Mouse (Mus musculus) WW6 (cell line): ENCODE results near the gene Siglecg.
"Not testable (repeated sequence)": the region's sequence is repeated elsewhere in the genome, so short reads cannot be mapped to it uniquely, and the experiment has no call there.

Source experiments
- DNase-seq: peaks from one replicate; pipeline ENCODE4 v3.0.0-alpha.2; 2013; ENCODE audit warnings: low read depth, low spot score

Gene Siglecg

DNA sequence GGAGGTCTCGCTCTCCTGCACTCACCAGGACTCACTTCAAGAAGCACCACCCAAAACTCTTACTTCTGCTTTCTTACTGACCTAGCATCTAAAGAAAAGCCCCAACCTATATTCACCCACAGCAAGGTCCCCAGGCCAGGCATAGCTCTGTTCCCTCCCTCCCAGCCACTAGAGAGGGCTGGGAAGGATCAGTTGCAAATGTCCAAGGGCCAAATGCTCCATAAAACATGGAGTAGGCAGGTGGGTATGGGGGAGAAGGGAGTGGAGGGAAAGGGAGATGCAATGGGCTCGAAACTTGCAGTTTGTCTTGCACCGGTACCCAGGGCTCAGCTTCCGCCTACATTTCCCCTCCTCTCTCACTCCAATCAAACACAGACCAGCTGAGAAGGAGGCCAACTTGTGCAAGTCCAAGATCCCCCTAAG, at the start of gene Siglecg:
TSS of gene Siglecg (plus strand) at position 74 of the 423 bp plus-strand sequence.
- no peak for DNase-seq

DNA sequence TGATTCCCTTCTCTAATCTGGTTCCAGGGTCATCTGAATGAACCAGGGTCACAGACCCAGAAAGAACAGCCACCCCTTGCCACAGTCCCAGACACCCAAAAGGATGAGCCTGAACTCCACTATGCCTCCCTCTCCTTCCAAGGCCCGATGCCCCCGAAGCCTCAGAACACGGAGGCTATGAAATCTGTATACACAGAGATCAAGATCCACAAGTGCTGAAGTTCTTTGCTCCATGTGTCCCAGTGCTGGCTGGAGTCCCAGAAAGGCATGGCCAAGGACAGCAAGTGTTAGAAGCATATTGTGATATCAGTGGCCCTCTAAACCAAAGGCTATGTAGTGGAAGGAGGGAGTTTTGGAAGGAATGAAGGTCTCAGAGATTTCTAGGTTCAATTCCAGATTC, 49.4 kb upstream of the Siglecg start:
- DNase-seq: no peak

DNA sequence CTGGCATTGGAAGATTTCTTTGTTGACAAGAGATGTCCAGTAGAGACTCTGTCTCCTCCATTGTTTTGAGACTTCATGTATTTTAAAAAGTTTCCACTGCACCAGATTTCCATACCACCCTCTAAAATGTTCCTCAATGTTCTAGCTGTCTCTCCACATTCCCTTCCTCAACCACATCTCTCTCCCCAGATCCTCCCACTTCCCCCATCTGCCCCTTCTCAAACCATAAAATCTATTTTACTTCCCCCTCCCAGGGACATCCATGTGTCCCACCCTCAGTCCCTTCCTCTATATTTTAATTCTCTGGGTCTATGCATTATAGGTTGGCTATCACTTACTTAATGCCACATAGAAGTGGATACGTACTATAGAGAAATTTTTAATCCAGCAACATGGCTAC, 46.6 kb upstream of the Siglecg start:
- DNase-seq: no peak

DNA sequence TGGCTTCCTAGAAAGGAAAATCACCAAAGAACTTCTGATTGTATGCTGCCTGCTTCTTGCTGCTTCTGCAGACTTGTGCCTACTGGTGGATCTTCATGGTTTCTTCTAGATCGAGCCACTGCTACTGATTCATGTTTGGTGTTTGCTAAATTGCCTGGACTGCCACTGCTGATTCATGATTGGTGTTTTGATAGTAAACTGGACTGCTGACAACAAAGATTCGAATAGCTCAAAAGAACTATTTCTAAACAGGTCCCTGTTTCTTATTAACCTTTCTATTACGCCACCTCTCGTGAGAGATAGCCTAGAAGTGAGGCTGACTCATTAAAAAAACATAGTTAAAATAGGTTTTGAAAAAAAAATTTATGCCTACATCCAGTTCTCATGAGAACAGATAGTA, 46.0 kb upstream of the Siglecg start:
- DNase-seq: no peak

DNA sequence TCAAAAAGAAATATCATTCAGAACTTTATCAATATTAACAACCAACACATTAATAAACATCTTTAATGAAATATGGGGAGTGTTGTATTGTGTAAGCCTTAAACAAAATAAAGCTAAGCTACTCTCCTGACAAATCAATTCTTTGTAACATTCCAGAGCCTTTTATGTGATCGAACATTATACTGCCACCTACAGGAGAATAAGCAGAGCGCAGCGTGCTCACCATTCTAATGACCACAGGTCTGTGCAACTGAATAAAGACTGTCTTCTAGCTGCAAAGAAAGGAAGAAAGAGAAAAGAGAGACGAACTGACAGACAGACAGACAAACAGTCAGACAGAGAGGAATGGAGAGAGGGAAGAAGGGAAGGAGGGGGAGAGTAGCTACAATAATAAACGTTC, 29.8 kb upstream of the Siglecg start:
- DNase-seq: peak; percentile 26

DNA sequence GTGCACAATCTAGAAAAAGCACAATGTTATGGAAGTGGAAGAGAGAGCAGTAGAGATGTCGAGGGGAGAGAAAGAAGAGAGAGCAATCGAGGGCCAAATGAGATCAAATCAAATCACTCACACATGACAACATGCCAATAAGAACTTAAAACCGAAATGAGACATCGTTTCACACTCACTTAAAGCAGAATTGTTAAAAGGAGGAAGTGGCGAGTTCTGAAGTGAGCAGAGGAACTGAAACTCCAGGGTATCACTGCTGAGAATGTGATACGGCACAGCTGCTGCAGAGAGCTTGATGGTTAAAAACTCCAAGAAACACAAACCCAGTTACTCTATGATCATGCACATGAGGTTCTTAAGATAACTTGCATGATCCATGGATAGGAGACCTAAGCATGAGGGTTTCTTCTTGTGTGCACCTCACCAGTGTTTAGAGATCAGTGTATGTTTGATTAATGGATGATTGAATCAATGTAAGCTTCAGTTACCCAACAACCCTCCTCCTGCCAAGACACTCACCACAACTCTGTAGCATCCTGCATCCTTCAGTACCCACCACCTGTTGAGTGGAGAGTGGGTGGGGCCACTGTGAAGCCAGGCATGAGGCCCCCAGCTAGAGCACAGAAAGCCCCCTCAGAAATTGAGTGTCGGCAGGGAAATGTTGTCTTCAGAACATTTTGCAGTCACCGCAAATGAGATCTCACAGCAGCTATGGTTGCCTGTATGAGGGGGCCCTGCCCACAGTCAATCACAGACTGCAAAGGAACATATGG, 15.5 kb upstream of the Siglecg start:
- no peak for DNase-seq

DNA sequence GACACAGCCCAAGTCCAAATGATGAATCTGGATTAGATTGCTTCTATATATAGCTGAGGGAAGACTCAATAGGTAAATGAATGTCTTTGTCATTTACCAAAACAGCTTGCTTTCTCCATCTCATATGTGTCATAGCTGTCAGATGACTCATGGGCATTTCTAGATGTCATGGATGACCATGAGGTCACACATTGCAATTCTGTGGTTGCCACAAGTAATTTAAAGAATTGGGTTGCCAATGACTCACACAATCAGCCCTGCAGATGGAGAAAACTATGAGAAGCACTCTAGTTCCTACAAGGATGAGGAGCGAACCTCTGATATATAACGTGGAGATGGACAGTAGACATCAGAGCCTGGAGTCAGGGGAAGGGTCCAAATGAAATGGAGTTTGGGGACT, 8.5 kb upstream of the Siglecg start:
- DNase-seq: no peak

DNA sequence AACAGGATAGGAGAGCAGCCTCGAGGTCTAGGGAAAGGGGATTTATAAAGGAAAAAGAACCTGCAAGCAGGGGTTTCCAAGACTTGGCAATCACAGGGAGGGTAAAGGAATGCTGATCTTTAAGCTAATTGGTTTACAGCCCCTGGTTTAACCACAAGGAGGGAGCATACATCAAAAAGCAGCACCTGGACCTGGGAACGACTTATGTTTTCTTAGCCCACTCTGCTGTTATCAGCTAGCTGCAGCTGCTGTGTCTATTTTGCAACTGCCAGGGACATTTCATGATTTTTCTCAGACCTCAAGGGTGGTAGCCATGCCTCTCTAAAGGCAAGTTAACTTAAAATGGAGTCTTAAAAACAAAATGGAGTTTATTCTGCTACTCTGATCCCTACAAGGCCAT, 5.3 kb upstream of the Siglecg start:
- no peak for DNase-seq

DNA sequence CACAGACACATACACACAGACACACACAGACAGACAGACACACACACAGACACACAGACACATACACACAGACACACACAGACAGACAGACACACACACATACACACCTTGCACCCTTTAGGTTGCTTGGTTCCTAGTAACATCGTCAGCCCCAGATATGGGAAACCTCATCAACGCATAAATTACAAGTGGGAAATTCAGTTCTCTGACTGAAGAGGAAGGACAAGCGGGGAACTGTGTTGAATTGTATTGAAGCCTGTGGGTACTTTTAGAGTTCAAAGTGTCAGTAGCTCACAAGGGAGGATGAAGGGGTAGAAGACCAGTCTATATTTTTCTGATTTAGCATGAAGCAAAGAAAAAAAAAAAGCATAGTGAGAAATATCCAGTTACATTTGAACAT, 431 bp upstream of the Siglecg start:
- DNase-seq: no peak

DNA sequence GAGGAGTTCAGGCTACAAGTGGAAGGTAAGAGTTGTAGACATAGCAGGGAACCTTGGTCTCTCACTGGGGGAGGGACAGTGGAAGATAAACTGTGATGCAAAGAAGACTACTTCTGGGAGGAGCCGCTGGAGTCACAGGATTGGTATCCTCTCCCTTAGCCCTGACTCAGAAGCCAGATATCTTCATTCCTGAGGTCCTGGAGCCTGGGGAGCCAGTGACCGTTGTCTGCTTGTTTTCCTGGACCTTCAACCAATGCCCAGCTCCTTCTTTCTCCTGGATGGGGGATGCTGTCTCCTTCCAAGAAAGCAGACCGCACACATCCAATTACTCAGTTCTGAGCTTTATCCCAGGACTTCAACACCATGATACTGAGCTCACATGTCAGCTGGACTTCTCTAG, 1.1 kb downstream of the Siglecg start:
- DNase-seq: no peak

DNA sequence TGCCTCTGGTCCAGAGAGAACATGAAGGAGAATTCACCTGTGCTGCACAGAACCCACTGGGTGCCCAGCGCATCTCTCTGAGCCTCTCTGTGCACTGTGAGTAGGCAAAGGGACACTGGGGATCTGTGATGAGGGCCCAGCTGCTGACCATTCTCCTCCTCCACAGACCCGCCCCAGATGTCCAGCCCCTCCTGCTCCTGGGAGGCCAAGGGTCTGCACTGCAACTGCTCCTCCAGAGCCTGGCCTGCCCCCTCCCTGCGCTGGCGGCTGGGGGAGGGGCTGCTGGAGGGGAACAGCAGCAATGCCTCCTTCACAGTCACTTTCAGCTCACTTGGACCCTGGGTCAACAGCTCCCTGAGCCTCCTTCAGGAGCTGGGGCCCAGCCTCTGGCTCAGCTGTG, 3.7 kb downstream of the Siglecg start:
- DNase-seq: not testable (repeated sequence)

DNA sequence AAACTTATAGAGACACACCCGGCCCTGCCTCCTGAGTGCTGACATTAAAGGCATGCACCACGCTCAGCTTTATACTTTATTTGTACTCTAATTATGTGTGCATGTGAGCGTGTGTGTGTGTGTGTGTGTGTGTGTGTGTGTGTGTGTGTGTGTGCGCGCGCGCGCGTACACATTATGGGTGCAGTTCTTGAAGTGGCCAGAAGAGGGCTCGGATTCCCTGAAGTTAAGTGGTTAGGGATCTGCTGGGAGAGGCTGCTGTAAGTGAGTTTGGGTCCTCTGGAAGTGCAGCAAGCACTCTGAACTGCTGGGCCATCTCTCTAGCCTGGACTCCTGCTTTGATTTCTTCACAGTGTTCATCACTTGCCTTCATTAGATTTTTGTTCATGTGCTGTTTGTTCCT, 9.3 kb downstream of the Siglecg start:
- no peak for DNase-seq

DNA sequence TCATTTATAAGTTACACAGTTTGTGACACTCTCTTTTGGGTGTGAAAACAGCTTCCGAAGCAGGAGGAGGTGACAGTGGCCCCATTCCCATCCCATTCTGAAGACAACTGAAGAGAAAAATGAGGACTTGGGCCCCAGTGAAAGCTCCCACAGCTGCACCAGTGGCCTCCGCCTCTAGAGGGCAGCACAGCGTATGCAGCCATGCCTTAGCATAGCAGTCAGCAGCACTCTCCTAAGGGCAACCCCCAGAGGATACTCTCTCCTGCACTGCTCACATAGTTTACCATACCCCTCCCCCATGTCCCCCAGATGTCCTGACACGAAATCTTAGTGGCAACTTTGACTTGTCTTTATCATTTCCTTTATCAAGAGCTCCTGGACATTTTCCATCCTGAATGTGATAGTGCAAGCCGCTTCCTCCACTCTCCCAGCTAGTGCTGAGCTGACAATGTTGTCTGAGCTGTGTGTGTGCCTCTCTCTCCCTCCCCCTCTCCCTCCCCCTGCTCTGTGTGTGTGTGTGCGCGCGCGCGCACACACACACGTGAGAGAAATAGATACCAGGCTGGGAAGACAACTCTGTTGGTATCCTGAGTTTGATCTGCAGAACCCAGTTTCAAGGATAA, 15.1 kb downstream of the Siglecg start:
- DNase-seq: peak; percentile 67

DNA sequence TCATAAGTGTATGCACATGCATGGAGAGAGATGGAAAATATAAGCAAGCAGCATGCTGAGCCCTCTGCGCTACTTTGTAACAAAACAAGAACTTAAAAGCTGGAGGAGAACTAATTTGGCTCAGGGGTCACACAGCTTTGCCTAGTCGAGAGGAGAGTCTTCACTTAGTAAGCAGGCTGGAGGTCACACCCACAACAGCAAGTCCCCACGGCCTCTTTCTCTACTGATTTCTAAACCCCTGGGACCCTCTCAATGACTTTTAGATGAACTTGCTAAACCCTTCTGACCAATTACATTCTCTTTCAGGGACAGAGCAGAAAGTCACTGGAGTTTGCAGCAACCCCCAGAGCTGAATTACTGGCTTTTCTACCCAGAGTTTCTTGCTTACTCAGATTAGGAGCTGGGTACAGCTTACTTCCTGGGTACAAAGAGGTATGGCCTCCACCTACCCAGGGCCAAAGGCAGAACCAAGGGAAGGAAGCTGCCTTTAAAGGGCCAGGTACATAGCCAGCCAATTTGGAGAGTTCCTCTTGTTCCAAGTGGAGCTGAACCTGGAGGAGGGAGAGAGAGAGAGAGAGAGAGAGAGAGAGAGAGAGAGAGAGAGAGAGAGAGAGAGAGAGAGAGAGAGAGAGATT, 16.1 kb downstream of the Siglecg start:
- DNase-seq: no peak

DNA sequence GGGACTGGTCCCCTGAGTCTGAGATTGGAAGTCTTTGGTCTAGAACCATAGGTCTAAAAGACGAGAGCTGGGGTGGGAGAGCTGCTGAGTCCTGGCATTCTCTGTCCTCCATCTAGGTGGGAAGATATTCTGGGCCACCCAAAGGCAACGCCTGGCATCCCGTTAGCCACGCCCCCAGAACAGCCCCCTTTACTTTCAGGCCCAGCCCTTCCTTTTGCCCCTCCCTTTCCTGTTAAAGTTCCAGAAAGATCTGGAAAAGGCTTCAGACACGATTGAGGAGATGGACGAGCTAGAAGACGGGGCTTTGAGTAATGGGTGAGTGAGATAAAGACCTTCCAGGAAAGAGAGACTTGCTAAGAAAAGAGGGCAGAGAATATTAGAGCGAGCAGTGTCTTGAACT, 19.4 kb downstream of the Siglecg start, which contains the start of gene Lim2:
TSS of gene Lim2 (plus strand) at position 265 of the 400 bp plus-strand sequence.
- DNase-seq: no peak

DNA sequence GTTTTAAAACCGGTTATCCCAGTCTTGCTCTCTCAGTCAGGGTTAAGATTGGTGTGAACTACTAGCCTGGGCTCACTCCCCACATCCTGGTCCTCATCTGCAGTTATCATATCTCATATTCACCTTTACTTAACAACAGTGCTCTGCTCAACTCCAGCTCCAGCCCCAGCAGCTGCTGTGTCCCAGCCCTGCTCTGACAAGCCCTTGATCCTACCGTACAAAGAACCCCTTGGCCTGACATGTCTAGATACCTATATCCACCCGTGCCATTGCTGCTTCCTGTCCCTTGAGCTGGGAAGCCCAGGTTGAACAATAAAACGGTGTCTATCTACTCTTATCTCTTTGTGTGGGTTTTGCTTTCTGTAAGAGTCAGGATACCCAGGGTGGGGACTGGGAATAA, 21.5 kb downstream of the Siglecg start:
- no peak for DNase-seq

DNA sequence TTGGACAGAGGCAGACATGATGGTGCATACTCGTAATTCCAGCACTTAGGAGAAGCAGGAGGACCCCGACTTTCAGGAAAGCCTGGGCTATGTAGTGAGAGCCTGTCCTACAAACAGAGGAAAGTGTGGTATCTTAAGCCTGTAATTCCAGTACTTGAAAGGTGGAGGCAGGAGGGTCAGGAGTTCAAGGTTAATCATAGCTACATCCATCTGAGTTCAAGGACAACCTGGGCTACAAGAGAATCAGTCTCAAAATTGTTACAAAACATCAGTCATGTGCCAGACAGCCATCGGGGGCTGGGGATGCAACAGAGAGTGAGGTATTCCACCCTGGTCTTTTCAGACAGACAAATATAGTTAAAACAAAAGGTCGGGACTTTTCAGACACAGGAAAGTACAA, 24.9 kb downstream of the Siglecg start:
- no peak for DNase-seq

DNA sequence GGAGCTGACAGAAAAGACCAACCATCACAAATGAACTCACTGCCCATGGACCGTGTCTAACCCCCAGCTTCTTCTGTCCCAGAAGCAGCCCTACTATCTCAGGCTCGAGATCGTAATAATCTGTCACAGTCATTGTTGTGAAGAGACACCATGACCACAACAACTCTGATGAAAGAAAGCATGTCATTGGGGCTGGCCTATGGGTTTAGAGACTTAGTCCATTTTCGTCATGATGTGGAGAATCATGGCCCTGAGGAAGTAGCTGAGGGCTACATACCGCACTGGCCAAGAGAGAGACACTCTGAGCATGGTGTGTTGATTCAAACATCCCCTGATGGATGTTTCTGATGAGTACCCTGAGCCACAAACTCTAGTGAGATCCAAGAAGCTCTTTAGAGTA, 26.7 kb downstream of the Siglecg start:
- no peak for DNase-seq

DNA sequence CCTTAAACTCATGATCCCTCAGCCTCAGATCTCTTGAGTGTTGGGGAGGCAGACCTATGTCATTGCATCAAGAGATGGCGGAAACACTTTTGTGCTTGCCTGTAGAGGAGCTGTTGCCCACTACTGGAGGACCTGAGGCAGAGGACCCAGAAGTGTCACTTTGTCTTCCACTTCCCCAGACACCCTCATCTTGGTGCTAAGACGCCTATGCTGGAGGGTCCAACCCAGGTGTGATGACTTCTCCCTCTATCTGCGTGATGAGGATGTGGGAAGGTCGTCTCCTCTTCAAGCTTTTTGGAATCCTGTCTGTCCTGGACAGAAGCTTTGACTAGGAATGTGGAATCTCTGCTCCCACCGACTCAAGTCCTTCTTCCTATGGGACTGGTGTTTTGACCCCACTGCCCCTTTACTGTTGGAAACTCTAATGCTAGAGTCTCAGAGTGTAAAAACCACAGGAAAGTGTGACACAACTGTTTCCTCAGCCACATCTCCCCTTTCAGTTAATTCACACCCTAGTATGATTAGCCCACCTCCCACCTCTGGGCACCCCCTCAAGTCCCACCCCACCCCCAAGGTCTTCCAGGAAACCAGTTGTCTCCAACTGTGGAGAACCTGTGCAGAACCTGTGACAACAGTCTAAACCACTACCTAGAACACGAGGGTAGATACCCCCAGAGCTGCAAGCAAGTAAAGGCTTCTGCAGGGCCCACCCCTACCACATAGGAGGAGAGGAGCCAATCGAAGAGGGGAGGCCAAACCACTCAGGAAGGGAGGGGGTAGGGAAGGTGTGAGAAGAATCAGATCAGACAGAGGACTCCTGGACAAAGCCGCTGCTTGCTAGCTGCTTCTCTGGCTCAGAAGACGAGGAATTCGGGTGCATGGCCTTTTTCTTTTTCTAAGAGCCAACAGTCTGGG, 28.6 kb downstream of the Siglecg start, which contains the start of gene Nkg7:
TSS of gene Nkg7 (plus strand) at position 733 of the 915 bp plus-strand sequence.
- DNase-seq: no peak

DNA sequence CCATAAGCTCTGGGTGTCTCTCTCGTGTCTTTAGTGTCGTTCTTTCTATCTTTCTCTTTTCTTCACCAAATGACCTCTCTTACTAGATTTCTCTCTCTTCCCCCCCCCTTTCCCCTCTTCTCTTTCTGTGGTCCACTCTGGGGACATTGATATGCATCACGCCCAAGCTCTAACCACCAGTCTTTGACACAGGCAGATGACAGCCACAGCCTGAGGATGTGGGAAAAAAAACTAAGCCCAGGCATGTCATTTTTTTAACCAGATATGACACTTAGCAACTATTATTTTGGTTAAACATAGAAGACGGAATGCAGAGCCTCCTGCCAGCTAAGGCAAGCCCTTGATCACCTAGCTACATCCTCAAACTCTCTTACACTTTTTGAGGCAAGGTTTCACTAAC, 30.6 kb downstream of the Siglecg start:
- no peak for DNase-seq

DNA sequence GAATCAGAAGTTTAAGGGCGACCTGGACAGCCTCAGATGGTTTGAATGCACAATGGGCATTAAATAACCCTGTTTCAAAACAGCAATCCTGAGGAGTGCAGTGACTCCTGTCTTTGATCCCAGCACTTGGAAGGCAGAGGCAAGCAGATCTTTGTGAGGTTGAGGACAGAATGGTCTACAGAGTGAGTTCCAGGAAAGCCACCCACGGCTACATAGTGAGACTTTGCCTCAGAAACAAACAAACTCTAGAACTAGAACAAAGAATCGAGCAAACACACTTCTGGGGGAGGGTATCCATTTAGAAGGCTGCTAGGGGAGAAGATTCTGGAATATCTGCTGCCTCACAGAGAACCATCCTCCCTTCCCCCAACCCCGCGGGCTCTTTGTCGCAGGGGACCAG, 32.5 kb downstream of the Siglecg start, which contains the start of gene Cldnd2:
TSS of gene Cldnd2 (plus strand) at position 301 of the 400 bp plus-strand sequence.
- DNase-seq: no peak

DNA sequence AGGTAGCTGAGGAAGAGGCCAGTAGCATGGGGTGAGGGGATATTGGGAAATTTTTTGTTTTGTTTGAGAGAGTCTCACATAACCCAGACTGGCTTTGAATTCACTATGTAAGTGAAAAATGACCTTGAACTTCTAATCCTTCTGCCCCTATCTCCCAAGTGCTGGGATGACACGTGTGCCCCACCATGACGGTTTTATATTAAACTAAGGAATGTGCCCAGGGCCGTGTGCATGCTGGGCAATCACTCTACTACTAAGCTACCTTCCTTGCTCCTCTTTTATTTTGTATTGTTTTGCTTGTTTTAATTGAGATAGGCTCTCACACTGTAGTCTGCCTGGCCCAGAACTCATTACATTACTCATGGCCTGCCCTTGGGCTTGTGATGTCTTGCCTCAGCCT, 33.1 kb downstream of the Siglecg start:
- no peak for DNase-seq
